Mouse (Mus musculus): Measurements from ENCODE around the gene Sh3pxd2b. TPM values are rescaled to one million over a fixed set of nuclear protein-coding genes. Genes with fewer than 3 reads are reported as not detected.
"Not testable (repeated sequence)": the region's sequence is repeated elsewhere in the genome, so short reads cannot be mapped to it uniquely, and the experiment has no call there.

Sh3pxd2b gene
- not detected in 2 replicates for polyA plus RNA-seq (2012)

GRCm38 (mm10) chr11:32347607-32348432 is at the start of gene Sh3pxd2b:
TSS of gene Sh3pxd2b (plus strand) at chr11:32347820.
- TF ChIP-seq GATA1 (IDR thresholded peaks at IDR 0.05; ENCODE audit: low read length): no peak

DNA sequence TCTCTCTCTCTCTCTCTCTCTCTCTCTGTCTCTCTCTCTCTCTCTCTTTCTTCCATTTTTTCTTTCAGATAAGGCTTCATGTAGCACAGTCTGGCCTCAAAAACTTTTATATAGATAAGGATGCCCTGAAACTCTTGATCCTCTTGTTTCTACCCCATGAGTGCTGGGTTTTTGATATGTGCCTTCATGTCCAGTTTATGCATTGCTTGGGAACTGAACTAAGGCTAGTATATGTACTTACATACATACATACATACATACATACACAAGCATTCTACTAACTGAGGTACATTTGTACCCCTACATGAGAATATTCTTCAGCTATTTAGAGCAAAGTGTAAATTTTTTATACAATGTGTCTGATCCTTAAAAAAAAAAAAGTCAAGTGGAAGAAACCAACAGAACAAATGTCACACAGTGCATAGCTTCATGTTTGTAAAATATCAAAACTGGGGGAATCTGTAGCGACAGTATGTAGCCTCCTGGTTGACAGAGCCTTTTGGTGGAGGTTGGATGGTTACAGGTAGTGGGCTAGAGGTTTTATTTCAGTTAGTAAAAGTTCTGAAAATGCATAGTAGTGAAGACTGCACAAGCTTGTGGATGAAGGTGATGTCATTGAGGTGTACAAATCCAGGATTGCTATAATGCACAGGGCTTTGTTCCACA is 49.6 kb upstream of the Sh3pxd2b start:
- TF ChIP-seq GATA1 (IDR thresholded peaks at IDR 0.05; ENCODE audit: low read length): no peak

- no peak for TF ChIP-seq GATA1 (IDR thresholded peaks at IDR 0.05; ENCODE audit: low read length)
Measured at GRCm38 (mm10) chr11:32298532-32298918, 49.1 kb upstream of the Sh3pxd2b start.

GRCm38 (mm10) chr11:32299865-32300264 is 47.8 kb upstream of the Sh3pxd2b start, which contains the start of gene Hbq1a:
TSS of gene Hbq1a (plus strand) at chr11:32300069.
- not testable (repeated sequence) for TF ChIP-seq GATA1 (IDR thresholded peaks at IDR 0.05; ENCODE audit: low read length)

DNA sequence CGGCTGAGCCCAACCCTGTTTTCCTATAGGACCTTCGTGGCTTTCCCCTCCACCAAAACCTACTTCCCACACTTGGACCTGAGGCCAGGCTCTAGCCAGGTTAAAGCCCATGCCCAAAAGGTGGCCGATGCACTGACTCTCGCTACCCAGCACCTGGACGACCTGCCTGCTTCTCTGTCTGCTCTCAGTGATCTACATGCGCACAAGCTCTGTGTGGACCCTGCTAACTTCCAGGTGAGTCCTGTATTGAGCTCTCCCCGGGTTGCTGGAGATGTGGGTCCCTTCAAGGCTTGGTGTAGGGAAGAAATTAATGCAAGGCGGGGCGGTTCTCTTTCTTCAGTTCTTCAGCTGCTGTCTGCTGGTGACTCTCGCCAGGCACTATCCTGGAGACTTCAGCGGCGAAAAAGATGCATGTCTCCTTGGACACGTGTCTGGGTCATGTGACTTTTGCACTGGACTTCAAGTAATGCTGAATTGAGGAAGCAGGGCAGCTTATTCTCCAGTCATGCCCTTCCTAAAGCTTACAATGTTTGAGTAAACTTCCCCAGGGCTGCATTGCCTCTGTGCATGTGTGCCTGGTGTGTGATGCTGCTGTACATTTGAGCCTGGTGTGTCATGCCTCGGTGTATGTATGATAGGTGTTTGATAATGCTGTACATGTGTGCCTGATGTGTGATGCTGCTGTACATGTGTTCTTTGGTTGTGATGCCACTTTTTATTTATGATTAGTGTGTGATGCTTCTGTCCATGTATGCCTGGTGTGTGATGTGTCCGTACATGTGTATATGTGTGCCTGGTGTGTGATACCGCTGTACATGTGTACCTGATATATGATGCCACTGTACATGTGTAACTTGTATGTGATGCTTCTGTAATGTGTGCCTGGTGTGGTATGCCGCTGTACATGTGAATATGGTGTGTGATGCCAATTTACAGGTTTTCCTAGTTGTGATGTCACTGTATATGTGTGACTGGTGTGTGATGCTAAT is 47.0 kb upstream of the Sh3pxd2b start:
- no peak for TF ChIP-seq GATA1 (IDR thresholded peaks at IDR 0.05; ENCODE audit: low read length)

DNA sequence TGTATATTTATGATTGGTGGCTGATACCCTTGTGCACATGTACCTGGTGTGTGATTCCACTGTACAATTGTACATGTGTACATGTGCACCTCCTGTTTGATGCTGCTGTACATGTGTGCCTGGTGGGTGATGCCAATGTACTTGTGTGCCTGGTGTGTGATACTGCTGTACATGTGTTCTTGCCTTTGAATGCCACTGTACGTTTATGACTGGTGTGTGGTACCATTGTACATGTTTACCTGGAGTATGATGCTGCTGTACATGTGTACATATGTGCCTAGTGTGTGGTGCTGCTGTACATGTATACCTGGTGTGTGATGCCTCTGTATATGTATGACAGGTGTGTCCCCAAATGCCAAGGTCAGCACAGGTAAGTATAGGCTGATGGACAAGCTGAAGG is 46.1 kb upstream of the Sh3pxd2b start:
- TF ChIP-seq GATA1 (IDR thresholded peaks at IDR 0.05; ENCODE audit: low read length): no peak

GRCm38 (mm10) chr11:32302824-32303419 is 44.7 kb upstream of the Sh3pxd2b start:
- TF ChIP-seq GATA1 (IDR thresholded peaks at IDR 0.05; ENCODE audit: low read length): no peak

DNA sequence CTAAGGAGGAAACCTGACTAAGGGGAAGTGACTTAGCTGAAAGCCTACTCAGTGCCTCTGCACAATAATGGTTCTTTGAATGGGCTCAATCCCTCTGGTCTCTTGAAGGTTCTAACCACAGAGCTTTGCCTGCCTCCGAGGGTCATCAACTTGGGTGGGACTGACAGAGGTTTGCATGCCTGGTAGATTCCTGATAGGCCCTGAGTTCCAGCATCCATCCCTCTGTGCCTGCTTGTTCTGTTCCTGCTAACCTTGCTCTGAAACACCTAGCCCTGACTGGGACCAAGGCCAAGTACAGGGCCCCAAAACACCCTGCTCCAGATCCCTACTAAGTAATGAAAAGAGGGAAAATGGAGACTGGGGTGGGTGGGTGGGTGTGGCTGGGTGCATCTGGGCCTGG is 44.2 kb upstream of the Sh3pxd2b start:
- TF ChIP-seq GATA1 (IDR thresholded peaks at IDR 0.05; ENCODE audit: low read length): no peak

- TF ChIP-seq GATA1 (IDR thresholded peaks at IDR 0.05; ENCODE audit: low read length): no peak
Measured at GRCm38 (mm10) chr11:32307006-32307405, 40.6 kb upstream of the Sh3pxd2b start.

GRCm38 (mm10) chr11:32309446-32309845 is 38.2 kb upstream of the Sh3pxd2b start:
- TF ChIP-seq GATA1 (IDR thresholded peaks at IDR 0.05; ENCODE audit: low read length): no peak

DNA sequence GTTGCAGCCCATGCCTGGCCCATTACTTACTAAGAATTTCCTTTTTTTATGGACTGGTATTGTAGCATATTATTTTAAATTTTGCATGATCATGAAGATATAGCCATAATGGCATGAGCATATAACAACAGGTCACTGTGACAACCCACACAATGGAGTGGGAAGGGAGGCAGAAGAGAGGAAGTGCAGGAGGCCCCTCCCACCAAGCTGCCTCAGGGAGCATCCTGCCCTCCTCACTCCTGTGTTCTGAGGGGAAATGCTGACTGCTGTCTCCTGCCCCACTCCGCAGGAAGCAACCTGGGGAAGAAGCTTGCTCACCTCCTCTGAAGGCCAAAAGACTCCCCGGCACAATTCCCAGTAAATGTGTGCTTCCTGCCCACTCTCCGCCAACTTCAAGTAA is 37.7 kb upstream of the Sh3pxd2b start:
- no peak for TF ChIP-seq GATA1 (IDR thresholded peaks at IDR 0.05; ENCODE audit: low read length)

DNA sequence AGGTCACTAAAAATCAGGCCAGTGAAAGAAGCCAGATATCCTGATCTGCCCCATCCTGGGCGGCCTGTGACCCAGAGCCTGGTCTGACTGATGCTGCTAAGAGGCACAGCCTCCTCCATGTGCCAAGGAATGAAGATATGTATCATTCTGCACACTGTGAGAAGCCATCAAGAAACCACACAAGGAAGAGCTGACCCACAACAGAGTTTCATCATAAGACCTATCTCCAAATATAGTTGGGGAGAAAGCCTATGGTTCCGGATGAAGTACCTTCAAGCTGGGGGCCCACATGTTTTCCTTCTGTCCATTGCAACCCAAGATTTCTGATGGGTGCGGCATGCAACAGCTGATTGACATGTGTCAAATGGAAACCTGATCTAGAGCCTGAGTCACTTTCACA is 31.6 kb upstream of the Sh3pxd2b start:
- TF ChIP-seq GATA1 (IDR thresholded peaks at IDR 0.05; ENCODE audit: low read length): no peak

- TF ChIP-seq GATA1 (IDR thresholded peaks at IDR 0.05; ENCODE audit: low read length): no peak
Measured at GRCm38 (mm10) chr11:32320507-32321195, 27.0 kb upstream of the Sh3pxd2b start.

DNA sequence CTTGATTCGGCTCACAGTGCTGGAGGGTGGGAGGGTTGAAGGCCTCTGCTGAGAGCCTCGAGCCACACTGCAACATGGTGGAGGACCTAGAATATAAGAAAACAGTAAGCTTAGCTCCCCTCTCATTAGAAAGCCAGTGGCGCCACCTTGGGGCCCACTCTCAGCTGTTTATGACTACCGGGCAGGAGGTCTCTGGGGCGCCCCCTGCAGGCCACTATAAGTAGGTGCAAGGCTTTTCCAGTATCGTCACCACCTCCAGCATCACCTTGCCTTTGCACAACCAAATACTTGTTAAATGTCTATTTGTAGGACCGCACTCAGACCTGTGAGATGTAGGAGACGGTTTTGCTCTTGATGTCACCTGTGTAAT is 26.4 kb upstream of the Sh3pxd2b start:
- no peak for TF ChIP-seq GATA1 (IDR thresholded peaks at IDR 0.05; ENCODE audit: low read length)

GRCm38 (mm10) chr11:32324609-32325008 is 23.0 kb upstream of the Sh3pxd2b start:
- no peak for TF ChIP-seq GATA1 (IDR thresholded peaks at IDR 0.05; ENCODE audit: low read length)
